Mouse (Mus musculus) MEL (cell line): ENCODE results near the gene Slc22a15. TPM values are rescaled to one million over a fixed set of nuclear protein-coding genes. Genes with fewer than 3 reads are reported as not detected.

Source experiments
- DNase-seq: peaks from one replicate; pipeline ENCODE4 v3.0.0; 2011; ENCODE audit warnings: low read depth, low spot score
- H3K27ac ChIP-seq: 2 replicates; pipeline ENCODE4 v1.5.1; 2012; ENCODE audit warnings: low read depth, mild to moderate bottlenecking, control low read depth, low read length, moderate library complexity; ENCODE audit not compliant: control insufficient read depth
- H3K27me3 ChIP-seq, 2 experiments: fragments of 150-350 bp in 1 of 2; sonication (generic) in 1 of 2; 2 replicates each; pipeline ENCODE4 v1.6.1; 2012; ENCODE audit warnings: low read length in 2 of 2, mild to moderate bottlenecking in 2 of 2, improper control_type of control experiment in 1 of 2, moderate library complexity in 1 of 2; ENCODE audit not compliant: insufficient read depth in 2 of 2, control insufficient read depth in 1 of 2
- H3K36me3 ChIP-seq, 2 experiments: 2 replicates each; pipeline ENCODE4 v1.6.1; 2012 to 2014; ENCODE audit warnings: low read length in 2 of 2, improper control_type of control experiment in 1 of 2, inconsistent platforms in 1 of 2, mild to moderate bottlenecking in 1 of 2; ENCODE audit not compliant: insufficient read depth in 2 of 2, control insufficient read depth in 1 of 2
- H3K4me1 ChIP-seq, 2 experiments: fragments of 150-350 bp in 1 of 2; sonication (generic) in 1 of 2; 2 replicates each; pipeline ENCODE4 v1.6.1; 2012; ENCODE audit warnings: low read length in 2 of 2, improper control_type of control experiment in 1 of 2, mild to moderate bottlenecking in 1 of 2; ENCODE audit not compliant: insufficient read depth in 2 of 2, control insufficient read depth in 1 of 2
- H3K4me3 ChIP-seq, 2 experiments: fragments of 150-350 bp in 1 of 2; sonication (generic) in 1 of 2; 2 replicates each; pipeline ENCODE4 v1.5.1; 2012; ENCODE audit warnings: low read depth in 2 of 2, low read length in 2 of 2, mild to moderate bottlenecking in 2 of 2, moderate library complexity in 2 of 2, control low read depth in 1 of 2, improper control_type of control experiment in 1 of 2; ENCODE audit not compliant: control insufficient read depth in 1 of 2, insufficient read depth in 1 of 2
- H3K79me2 ChIP-seq: 2 replicates; pipeline ENCODE4 v1.6.1; 2012; ENCODE audit warnings: mild to moderate bottlenecking, low read length, moderate library complexity; ENCODE audit not compliant: control insufficient read depth, poor library complexity, insufficient read depth
- H3K9ac ChIP-seq: 2 replicates; pipeline ENCODE4 v1.6.1; 2012; ENCODE audit warnings: low read depth, mild to moderate bottlenecking, control low read depth, low read length, moderate library complexity; ENCODE audit not compliant: control insufficient read depth, poor library complexity, severe bottlenecking
- H3K9me3 ChIP-seq: fragments of 150-350 bp; sonication (generic); replicated peaks from 2 replicates; pipeline ENCODE4 v1.6.1; 2012; ENCODE audit warnings: mild to moderate bottlenecking, low read length, improper control_type of control experiment, moderate library complexity; ENCODE audit not compliant: insufficient read depth
- BHLHE40 ChIP-seq: IDR thresholded peaks from 2 replicates; pipeline ENCODE4 v1.6.1; 2012; ENCODE audit warnings: low read depth, mild to moderate bottlenecking, inconsistent platforms, low read length, improper control_type of control experiment, borderline replicate concordance
- CHD1 ChIP-seq: IDR thresholded peaks from 2 replicates; pipeline ENCODE4 v1.6.1; 2012; ENCODE audit warnings: low read depth, mild to moderate bottlenecking, inconsistent platforms, low read length, improper control_type of control experiment
- CHD2 ChIP-seq: IDR thresholded peaks from 2 replicates; pipeline ENCODE4 v1.6.1; 2011; ENCODE audit warnings: low read length, improper control_type of control experiment
- CTCF ChIP-seq, 3 experiments: IDR thresholded peaks in 2 of 3; conservative IDR thresholded peaks in 1 of 3; 2 replicates each; pipeline ENCODE4 v1.5.1; 2011 to 2012; ENCODE audit warnings: low read length in 3 of 3, low read depth in 2 of 3, mild to moderate bottlenecking in 2 of 3, improper control_type of control experiment in 1 of 3, inconsistent platforms in 1 of 3, mixed read lengths in 1 of 3, moderate library complexity in 1 of 3; ENCODE audit not compliant: control insufficient read depth in 1 of 3, insufficient read depth in 1 of 3, poor library complexity in 1 of 3, severe bottlenecking in 1 of 3
- EP300 ChIP-seq, 2 experiments: IDR thresholded peaks; 2 replicates each; pipeline ENCODE4 v1.6.1; 2011; ENCODE audit warnings: improper control_type of control experiment in 2 of 2, low read length in 2 of 2, low read depth in 1 of 2, mild to moderate bottlenecking in 1 of 2
- ETS1 ChIP-seq: IDR thresholded peaks from 2 replicates; pipeline ENCODE4 v1.6.1; 2012; ENCODE audit warnings: low read depth, mild to moderate bottlenecking, inconsistent platforms, low read length, improper control_type of control experiment, moderate library complexity
- HCFC1 ChIP-seq: IDR thresholded peaks from 2 replicates; pipeline ENCODE4 v1.6.1; 2012; ENCODE audit warnings: low read depth, mild to moderate bottlenecking, inconsistent platforms, low read length, improper control_type of control experiment, moderate library complexity
- KAT2A ChIP-seq: conservative IDR thresholded peaks from 2 replicates; pipeline ENCODE4 v1.6.1; 2012; ENCODE audit warnings: low read depth, low read length, improper control_type of control experiment, inconsistent platforms
- MAFK ChIP-seq: IDR thresholded peaks from 2 replicates; pipeline ENCODE4 v1.6.1; 2011; ENCODE audit warnings: low read depth, mild to moderate bottlenecking, low read length, improper control_type of control experiment, borderline replicate concordance
- MAX ChIP-seq: IDR thresholded peaks from 2 replicates; pipeline ENCODE4 v1.6.1; 2011; ENCODE audit warnings: low read length, improper control_type of control experiment
- MYB ChIP-seq: IDR thresholded peaks from 2 replicates; pipeline ENCODE4 v1.6.1; 2011; ENCODE audit warnings: mild to moderate bottlenecking, low read depth, low read length, improper control_type of control experiment
- MYC ChIP-seq: IDR thresholded peaks from 2 replicates; pipeline ENCODE4 v1.6.1; 2011; ENCODE audit warnings: low read depth, mild to moderate bottlenecking, low read length, improper control_type of control experiment, moderate library complexity
- NRF1 ChIP-seq: IDR thresholded peaks from 2 replicates; pipeline ENCODE4 v1.6.1; 2014; ENCODE audit warnings: low read depth, mild to moderate bottlenecking, inconsistent platforms, low read length, improper control_type of control experiment, moderate library complexity; ENCODE audit not compliant: poor library complexity, insufficient read depth, severe bottlenecking
- POLR2A ChIP-seq, 2 experiments: IDR thresholded peaks; 2 replicates each; pipeline ENCODE4 v1.6.1; 2011 to 2012; ENCODE audit warnings: low read length in 2 of 2, mild to moderate bottlenecking in 2 of 2, control low read depth in 1 of 2, improper control_type of control experiment in 1 of 2, low read depth in 1 of 2, moderate library complexity in 1 of 2; ENCODE audit not compliant: control insufficient read depth in 1 of 2, insufficient read depth in 1 of 2, poor library complexity in 1 of 2
- POLR2AphosphoS2 ChIP-seq: IDR thresholded peaks from 2 replicates; pipeline ENCODE4 v1.6.1; 2011; ENCODE audit warnings: low read length, improper control_type of control experiment
- POLR2AphosphoS5 ChIP-seq: IDR thresholded peaks from 2 replicates; pipeline ENCODE4 v1.6.1; 2012; ENCODE audit warnings: low read depth, borderline replicate concordance, mild to moderate bottlenecking, inconsistent platforms, low read length, moderate library complexity, mixed read lengths
- RAD21 ChIP-seq: IDR thresholded peaks from 2 replicates; pipeline ENCODE4 v1.6.1; 2011; ENCODE audit warnings: mild to moderate bottlenecking, low read depth, low read length, improper control_type of control experiment
- RCOR1 ChIP-seq: IDR thresholded peaks from 2 replicates; pipeline ENCODE4 v1.6.1; 2012; ENCODE audit warnings: low read depth, mild to moderate bottlenecking, inconsistent platforms, low read length, improper control_type of control experiment
- TAL1 ChIP-seq: IDR thresholded peaks from 2 replicates; pipeline ENCODE4 v1.6.1; 2012; ENCODE audit warnings: mild to moderate bottlenecking, inconsistent platforms, low read length, moderate library complexity, mixed read lengths
- UBTF ChIP-seq: IDR thresholded peaks from 2 replicates; pipeline ENCODE4 v1.6.1; 2012; ENCODE audit warnings: low read depth, mild to moderate bottlenecking, inconsistent platforms, low read length, improper control_type of control experiment, moderate library complexity, borderline replicate concordance; ENCODE audit not compliant: insufficient read depth
- USF1 ChIP-seq: IDR thresholded peaks from 2 replicates; pipeline ENCODE4 v1.6.1; 2014; ENCODE audit warnings: low read depth, mild to moderate bottlenecking, inconsistent platforms, low read length, improper control_type of control experiment, moderate library complexity
- USF2 ChIP-seq, 2 experiments: IDR thresholded peaks; 2 replicates each; pipeline ENCODE4 v1.6.1; 2011 to 2012; ENCODE audit warnings: improper control_type of control experiment in 2 of 2, low read length in 2 of 2, borderline replicate concordance in 1 of 2, inconsistent platforms in 1 of 2, low read depth in 1 of 2, mild to moderate bottlenecking in 1 of 2; ENCODE audit not compliant: insufficient read depth in 1 of 2
- ZMIZ1 ChIP-seq: IDR thresholded peaks from 2 replicates; pipeline ENCODE4 v1.6.1; 2012; ENCODE audit warnings: low read depth, mild to moderate bottlenecking, inconsistent platforms, low read length, improper control_type of control experiment, moderate library complexity
- polyA plus RNA-seq, 2 experiments: library from polyadenylated mRNA; stranded (reverse) in 1 of 2; unstranded in 1 of 2; fragments of >175 nt in 1 of 2; fragments of >200 nt in 1 of 2; gene quantifications; 2 replicates each; pipeline versions ENCODE4 v1.2.1 to v1.2.4; 2012; ENCODE audit warnings: low replicate concordance in 2 of 2, low read depth in 1 of 2; ENCODE audit not compliant: insufficient read length in 2 of 2, insufficient read depth in 1 of 2, missing spikeins in 1 of 2
- total RNA-seq: library from RNA; depleted of rRNA; stranded (reverse); fragments of 300-350 nt; gene quantifications from 2 replicates; pipeline ENCODE4 v1.2.3, GENCODE M21; 2012

Gene Slc22a15
- total and polyA plus RNA-seq, 3 experiments = 2.2 to 7.9 TPM; not detected in 1

- TF ChIP-seq ETS1 = no peak
- TF ChIP-seq MAFK = no peak
- TF ChIP-seq USF1 = no peak
- TF ChIP-seq EP300 (IDR thresholded peaks at IDR 0.05; ENCODE audit: low read depth in 1 of 2, low read length in 2 of 2) = no peak
- TF ChIP-seq TAL1 = no peak
- no peak for TF ChIP-seq CTCF (IDR thresholded peaks at IDR 0.05 in 2 of 3, conservative IDR thresholded peaks at IDR 0.05 in 1 of 3; ENCODE audit: control insufficient read depth in 1 of 3, insufficient read depth in 1 of 3, low read depth in 2 of 3, low read length in 3 of 3, poor library complexity in 1 of 3, severe bottlenecking in 1 of 3)
- no peak for TF ChIP-seq RCOR1
- TF ChIP-seq CHD1 = no peak
- TF ChIP-seq UBTF = no peak
- TF ChIP-seq, all 39 proteins: peak for 0
- Histone ChIP-seq H3K9ac (no peak overlapping the region), H3K27ac (no peak overlapping the region), H3K36me3 (no peaks in the 10 kb centered on the region), H3K79me2 (no peaks in the 10 kb centered on the region), H3K4me3 (no peak overlapping the region), H3K9me3 (no peaks in the 10 kb centered on the region), H3K4me1 (no peaks in the 10 kb centered on the region), H3K27me3 (peaks cover 0 to 1% of the 10 kb centered on the region in 2 experiments; a peak in 1 of 4 replicates)
- no peak for DNase-seq
These were observed 29.3 kb upstream of the Slc22a15 start for GRCm38 (mm10) chr3:101953506-101953905.

GRCm38 (mm10) chr3:101952577-101952976 is 28.3 kb upstream of the Slc22a15 start:
- no peaks in the 10 kb centered on the region for H3K9me3 ChIP-seq
- no peak for TF ChIP-seq CHD1
- TF ChIP-seq, all 39 proteins: peak for 0

GRCm38 (mm10) chr3:101948572-101948971 is 24.3 kb upstream of the Slc22a15 start:
- Histone ChIP-seq H3K4me3 (no peak overlapping the region), H3K36me3 (no peaks in the 10 kb centered on the region), H3K9me3 (no peaks in the 10 kb centered on the region), H3K79me2 (no peaks in the 10 kb centered on the region), H3K27ac (no peak overlapping the region), H3K27me3 (peaks cover 0 to 1% of the 10 kb centered on the region in 2 experiments; a peak in 1 of 4 replicates), H3K9ac (no peak overlapping the region), H3K4me1 (no peaks in the 10 kb centered on the region)
- TF ChIP-seq POLR2AphosphoS5 (no peak), KAT2A (no peak), ETS1 (no peak), POLR2A (IDR thresholded peaks at IDR 0.05; ENCODE audit: control insufficient read depth in 1 of 2, insufficient read depth in 1 of 2, low read depth in 1 of 2, low read length in 2 of 2, poor library complexity in 1 of 2) (no peak), CHD1 (no peak), CHD2 (no peak), NRF1 (no peak), HCFC1 (no peak), RCOR1 (no peak), MAX (no peak), BHLHE40 (no peak), ZMIZ1 (no peak), MYC (no peak), MYB (no peak), RAD21 (no peak), USF2 (IDR thresholded peaks at IDR 0.05; ENCODE audit: borderline replicate concordance in 1 of 2, insufficient read depth in 1 of 2, low read depth in 1 of 2, low read length in 2 of 2) (no peak), POLR2AphosphoS2 (no peak)
- no peak for DNase-seq

More at GRCm38 (mm10) chr3:101952577-101952976, 28.3 kb upstream of the Slc22a15 start:
- peaks cover 0 to 1% of the 10 kb centered on the region in 2 experiments; a peak in 1 of 4 replicates for H3K27me3 ChIP-seq
- H3K36me3 ChIP-seq = no peaks in the 10 kb centered on the region
- H3K4me1 ChIP-seq = no peaks in the 10 kb centered on the region
- DNase-seq = no peak
- H3K4me3 ChIP-seq = no peak overlapping the region
- H3K79me2 ChIP-seq = no peaks in the 10 kb centered on the region
- no peak overlapping the region for H3K9ac ChIP-seq
- H3K27ac ChIP-seq = no peak overlapping the region
